Mouse (Mus musculus) effector memory CD4-positive, alpha-beta T cell, adult 5 months (primary cell): ENCODE measurements around the gene Pex12. TPM values are rescaled to one million over a fixed set of nuclear protein-coding genes. Genes with fewer than 3 reads are reported as not detected.

ENCODE experiments used
- polyA plus RNA-seq: library from polyadenylated mRNA; unstranded; fragments of 100-300 nt; shearing (Covaris generic); gene quantifications from one replicate; pipeline ENCODE4 v1.2.1, GENCODE M21; 2017

The Pex12 gene
- polyA plus RNA-seq = 6.8 TPM

DNA sequence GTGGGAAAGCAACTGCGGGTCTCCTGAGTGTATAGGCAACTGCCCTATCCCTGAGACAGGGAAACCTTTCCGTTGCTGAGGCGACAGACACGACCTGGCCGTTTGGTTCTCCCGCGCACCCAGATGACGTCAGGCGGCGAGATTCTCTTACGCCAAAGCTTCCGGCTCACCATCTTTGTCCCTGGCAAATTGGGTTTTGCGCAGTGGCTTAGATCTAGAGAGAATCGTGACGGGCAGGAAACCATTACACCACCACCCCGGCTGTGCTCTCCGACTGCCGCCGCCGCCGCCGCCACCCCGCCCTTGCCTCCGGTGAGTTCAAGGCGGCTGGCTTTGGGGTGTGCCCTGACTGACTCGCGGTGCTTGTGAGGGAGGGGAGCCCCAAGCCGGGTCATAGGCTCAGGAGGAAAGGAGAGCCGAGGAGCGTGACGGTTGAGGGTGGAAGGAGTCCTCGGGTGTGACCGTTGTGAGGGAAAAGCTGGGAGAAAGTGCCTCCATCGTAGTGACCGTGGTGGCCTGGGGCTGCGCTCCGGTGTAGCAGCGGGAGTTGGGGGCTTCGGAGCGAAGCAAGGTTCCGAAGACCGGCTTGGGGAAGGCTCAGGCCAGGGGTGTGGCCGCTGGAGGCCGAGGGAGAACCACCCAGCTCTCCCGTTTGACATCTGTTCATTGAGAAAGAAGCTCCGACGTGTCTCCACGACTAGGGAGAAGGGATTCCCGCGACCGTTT is at the start of gene Pex12:
Pex12 (minus strand) TSS at position 61 of the 726 bp plus-strand sequence.

DNA sequence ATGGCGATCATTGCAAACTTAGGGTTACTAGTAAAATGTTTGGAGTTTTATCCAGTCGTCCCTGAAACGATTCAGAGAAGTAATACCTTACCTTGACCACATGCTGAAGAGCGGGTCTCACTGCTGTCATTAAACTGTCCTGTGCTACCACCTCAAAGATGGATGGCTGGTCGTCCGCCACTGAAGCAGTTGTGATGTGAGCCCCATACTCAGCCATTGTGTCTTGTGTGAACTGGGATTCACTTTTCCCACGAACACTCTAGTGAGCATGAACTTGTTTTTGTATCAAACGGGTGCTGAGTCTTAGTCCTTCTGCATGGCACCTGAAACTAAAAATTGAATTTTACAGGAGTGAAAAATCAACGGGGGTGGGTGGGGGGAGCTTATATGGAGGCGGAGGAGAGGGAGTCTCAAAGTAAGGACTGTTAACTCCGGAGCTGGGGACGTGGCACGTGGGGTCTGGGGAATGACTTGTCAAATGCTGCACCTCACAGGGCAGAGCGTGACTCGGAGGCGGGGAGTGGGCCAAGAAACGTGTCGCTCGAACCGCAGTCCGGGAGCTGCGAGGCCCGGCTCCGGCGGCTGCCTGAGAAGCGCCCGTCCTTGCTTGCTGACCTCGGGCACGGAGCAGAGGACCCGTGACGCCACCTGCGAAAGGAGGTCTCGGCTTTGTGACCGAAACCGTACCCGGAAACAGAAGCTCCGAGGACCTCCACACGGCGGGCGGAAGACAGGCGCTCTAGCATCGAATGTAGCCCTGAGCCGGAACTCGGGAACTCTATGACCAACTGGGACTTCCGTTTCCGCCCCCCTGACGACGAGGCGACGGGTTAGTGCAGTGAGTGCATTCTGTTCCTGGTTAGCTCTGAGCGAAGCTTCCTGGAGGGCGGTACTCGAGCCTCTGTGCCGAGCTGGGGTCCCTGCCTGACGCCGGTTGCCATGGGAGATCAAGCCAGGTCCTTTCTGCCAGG is 3.9 kb downstream of the Pex12 start, which contains the start of gene Ap2b1:
Ap2b1 (plus strand) TSS at position 800 of the 971 bp plus-strand sequence.

DNA sequence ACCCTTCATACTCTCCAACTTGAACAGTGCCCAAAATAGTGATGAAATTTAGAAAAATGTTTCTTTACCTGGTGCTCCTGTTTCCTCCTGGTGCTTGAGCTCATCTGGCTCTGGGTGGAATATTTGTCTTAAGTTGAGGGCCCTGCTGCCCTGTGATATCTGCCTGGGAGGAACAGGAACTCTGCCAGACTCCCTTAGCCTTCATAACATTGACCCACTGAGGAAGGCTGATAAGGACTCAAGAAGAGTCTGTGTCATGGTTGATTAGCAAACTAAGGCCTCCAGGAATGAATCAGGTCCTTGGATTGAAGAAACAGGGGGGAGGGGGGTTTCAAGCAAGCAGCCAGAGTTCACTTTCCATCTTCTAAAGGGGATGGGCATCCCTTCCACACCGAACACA is 15.8 kb downstream of the Pex12 start, which contains the start of gene Slfn14:
Slfn14 (minus strand) TSS at position 161 of the 400 bp plus-strand sequence.

Other genes starting within 250 kb of the Pex12 start
- 634 TPM for gene Slfn2, start 237.5 kb downstream of the Pex12 start, polyA plus RNA-seq
- 98.9 TPM for gene Slfn1, start 185.7 kb downstream of the Pex12 start, polyA plus RNA-seq
- 0.30 TPM for gene Slfn4, start 127.4 kb downstream of the Pex12 start, polyA plus RNA-seq
- gene Slfn3, start 111.3 kb downstream of the Pex12 start, polyA plus RNA-seq = 2.0 TPM
- not detected for gene Slfn14, start 15.9 kb downstream of the Pex12 start, polyA plus RNA-seq
- 53.1 TPM for gene Ap2b1, start 3.6 kb downstream of the Pex12 start, polyA plus RNA-seq
- gene Rasl10b, start 106.6 kb upstream of the Pex12 start, polyA plus RNA-seq = not detected
- not detected for gene Gas2l2, start 126.9 kb upstream of the Pex12 start, polyA plus RNA-seq
- gene 1700020L24Rik, start 135.1 kb upstream of the Pex12 start, polyA plus RNA-seq = 1.1 TPM
- gene Mmp28, start 160.5 kb upstream of the Pex12 start, polyA plus RNA-seq = not detected
- gene Taf15, start 170.5 kb upstream of the Pex12 start, polyA plus RNA-seq = 24.6 TPM
- gene Heatr9, start 219.6 kb upstream of the Pex12 start, polyA plus RNA-seq = 1.2 TPM
- gene Ccl5, start 227.9 kb upstream of the Pex12 start, polyA plus RNA-seq = 1,423 TPM